Mouse (Mus musculus): Measurements from ENCODE around the gene Ttc23. TPM values are rescaled to one million over a fixed set of nuclear protein-coding genes. Genes with fewer than 3 reads are reported as not detected.

Gene Ttc23
- total RNA-seq, 1 experiment from 2014 or later, result 1.8 TPM

DNA sequence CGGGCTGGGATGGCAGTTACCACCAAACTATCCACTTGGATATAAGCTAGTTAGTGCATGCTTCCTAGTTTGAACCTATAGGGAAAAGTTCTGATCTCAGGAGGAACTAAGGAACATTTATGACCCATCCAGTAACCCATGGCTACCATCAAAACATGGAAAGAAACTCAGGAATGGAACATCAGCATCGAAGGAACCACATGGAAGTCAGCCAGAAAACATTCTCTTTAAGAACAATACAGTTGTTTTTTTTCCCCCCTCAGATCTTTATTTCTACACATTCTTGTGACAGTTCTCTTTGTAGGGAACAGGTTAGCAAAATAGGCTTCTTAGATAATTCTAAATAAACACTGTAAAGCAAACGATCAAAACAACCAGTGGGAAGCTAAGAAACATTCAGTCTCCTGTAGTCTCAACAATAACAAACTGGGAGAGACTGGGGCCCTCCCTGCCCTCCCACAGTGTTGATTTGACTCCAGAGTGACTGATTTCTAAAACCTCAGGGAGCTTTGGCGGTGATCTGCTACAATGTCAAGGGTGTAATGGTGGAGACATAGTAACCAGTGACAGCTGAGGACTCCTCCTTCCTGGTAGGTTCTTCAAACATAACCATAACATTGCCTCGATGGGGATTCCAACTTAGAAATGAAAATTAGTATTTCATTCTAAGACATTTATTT is 83.4 kb downstream of the Ttc23 start:
- no peak for ATAC-seq (replicated peaks; ENCODE audit: low read depth, poor library complexity, severe bottlenecking)

DNA sequence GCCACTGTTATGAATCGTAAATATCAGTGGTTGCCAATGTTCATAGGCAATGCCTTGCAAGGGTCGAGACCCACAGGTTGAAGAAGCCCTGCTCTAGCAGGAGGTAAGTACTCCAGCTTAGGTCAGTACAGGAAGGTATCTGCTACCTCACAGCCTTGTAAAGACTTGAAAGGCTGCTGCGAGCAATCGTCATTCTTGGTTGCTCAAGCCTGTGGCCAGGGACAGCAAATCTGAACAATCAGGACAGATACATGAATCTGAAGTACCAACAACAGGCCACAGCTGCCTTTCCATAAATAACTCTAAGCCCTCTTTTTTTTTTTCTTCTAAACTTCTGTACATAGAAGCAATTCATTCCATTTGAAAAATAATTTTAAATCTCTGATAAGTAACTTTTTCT is 85.1 kb downstream of the Ttc23 start:
- ATAC-seq (replicated peaks; ENCODE audit: low read depth, poor library complexity, severe bottlenecking), result no peak

DNA sequence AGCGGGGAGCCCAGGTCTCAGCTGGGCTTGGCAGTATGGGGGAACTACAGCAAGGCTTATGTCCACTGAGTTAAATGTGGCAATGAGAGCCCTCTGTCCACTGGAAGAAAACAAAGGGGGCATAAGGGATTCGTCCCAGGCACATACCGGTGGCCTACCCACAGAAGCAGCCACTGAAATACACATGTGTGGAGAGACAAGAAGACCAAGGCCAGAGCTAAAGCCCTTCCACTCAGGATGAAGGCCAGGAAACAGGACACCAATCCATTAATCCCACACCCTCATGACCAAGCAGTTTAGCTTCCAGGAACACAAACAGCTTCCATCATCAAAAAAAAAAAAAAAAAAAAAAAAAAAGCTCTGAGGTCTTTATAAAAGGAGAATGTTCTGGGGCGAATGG is 93.2 kb downstream of the Ttc23 start:
- no peak for ATAC-seq (replicated peaks; ENCODE audit: low read depth, poor library complexity, severe bottlenecking)

DNA sequence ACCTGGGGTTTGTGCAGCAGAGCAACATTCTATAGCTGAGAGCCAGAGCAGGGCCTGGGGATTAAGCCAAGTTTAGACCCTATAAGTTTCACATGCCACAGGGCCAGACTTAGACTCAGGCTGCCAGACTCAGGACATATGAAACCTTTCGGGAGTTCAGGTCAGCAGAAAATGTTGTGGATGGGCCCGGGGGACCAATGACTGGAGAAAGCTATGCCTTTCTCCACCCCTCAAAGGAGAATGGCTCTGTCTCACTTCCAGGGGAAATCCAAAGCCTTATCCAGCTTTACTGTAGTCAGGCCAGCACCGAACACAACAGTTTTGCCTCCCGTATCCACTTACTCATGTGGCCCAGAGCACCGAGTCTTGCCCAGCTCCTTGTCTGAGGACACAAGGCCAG is 93.6 kb downstream of the Ttc23 start:
- no peak for ATAC-seq (replicated peaks; ENCODE audit: low read depth, poor library complexity, severe bottlenecking)

DNA sequence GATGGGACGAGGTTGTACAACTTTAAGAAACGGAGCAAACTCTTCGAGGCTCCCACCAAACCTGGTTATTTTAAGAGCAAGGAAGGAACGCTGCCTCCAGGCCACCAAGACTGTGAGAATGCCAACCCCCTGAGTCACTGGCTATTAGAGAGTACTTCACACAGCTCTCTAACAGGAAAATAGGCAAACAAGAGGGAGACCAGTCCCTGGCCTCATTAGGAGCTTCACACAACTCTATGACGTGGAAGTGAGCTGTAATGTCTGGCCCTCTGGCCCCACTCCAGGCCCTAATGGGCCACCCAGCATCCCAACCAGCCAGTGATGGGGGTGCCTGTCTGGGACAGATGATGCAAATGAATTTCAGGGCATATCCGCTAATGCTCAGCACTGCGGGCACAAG is 94.5 kb downstream of the Ttc23 start:
- ATAC-seq (replicated peaks; ENCODE audit: low read depth, poor library complexity, severe bottlenecking), result no peak

DNA sequence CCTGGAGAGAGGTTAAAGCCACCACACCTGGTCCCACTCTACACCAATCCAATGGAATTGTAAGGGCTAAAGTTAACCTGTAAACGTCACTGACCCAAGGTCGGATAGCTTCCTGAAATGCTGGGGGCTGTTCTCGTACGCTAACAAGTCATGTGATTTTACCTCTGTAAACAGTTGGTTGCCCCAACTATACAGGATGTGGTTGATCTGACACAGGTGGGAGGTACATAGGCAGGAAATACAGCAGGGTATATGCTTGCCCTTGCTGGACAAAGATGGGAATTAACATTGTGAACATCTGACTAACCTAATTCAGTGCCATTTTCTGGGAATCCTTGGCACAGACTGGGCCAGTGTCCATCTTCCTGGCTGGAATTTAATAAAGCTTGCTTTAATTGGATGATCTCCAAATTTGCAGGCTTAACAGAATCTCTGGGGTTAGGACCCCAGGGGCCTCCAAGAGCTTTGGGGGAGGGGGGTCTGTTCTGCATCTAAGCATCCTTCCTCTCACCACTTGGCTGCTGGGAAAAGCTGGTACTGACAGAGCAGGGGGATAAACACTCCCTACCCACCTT is 100.6 kb downstream of the Ttc23 start:
- no peak for ATAC-seq (replicated peaks; ENCODE audit: low read depth, poor library complexity, severe bottlenecking)

DNA sequence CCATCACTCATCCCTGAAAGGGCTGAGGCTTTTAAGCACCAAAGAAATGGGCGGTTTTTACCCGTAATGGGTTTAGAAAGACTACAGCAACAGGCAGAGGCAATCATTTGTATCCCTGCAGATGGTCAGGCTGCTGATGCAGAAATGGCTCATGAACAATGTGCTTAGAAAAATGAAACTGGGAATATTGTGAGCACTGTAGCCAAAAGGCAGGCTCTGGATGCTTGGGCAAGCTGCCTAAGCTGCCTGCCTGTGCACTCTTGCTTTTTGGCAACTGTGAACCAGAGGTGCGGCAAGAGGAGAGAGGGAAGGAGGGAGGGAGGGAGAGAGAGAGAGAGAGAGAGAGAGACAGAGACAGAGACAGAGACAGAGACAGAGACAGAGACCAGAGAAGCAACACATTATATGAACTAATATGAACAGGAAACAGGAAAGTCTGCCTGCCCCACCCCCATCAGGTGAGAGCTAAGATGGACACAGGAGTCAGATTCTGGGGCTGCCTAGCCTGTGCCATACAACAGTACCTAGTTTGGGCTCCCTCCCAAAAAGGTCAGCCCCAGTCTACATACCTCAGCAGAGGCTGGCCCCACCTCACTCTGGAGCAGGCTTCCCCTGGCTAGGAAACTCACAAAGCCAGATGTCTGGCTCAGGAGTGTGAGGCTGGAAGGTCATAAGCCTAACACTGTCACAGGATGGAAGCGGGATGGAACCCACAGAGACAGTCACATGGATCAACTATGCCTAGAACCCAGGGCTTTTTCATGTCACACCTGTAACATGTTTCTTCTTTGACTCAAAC is 102.4 kb downstream of the Ttc23 start:
- no peak for ATAC-seq (replicated peaks; ENCODE audit: low read depth, poor library complexity, severe bottlenecking)

DNA sequence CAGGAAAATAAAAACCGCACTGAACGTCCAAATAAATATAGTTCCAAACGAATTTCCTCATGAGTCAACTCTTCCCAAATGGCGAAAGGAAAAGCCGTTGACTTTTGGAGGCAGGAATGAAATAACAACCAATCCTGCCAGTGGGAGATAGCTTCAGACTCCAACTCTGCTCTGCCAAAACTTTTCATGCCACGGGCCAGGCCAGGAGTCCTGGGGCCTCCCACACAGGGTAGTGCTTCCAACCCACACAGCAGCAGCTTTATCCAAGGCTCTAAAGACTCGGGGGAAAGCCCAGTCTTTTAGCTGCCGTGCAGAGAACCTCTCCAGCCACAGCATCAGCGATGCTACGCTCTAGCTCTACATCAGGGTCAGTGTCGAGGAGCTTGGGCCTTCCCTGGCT is 107.4 kb downstream of the Ttc23 start:
- ATAC-seq (replicated peaks; ENCODE audit: low read depth, poor library complexity, severe bottlenecking), result no peak

DNA sequence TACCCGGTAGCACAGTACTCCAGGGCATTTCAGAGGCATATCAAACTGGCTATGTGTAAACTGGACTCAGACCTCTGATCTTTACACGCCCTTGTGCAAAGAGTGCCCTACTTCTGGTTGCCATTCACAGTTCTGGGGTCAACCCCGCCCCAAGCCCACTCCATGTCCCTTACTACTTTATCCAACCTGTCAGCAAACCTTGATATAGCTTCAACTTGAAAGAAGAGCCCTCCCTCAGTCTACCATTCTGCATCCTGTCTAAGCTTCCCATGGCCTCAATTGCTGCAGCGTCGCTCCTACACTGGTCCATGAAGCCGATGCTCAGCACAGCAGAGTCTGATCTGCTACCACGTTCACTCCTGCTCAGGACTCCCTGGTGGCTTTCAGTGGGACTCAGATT is 108.2 kb downstream of the Ttc23 start:
- no peak for ATAC-seq (replicated peaks; ENCODE audit: low read depth, poor library complexity, severe bottlenecking)

DNA sequence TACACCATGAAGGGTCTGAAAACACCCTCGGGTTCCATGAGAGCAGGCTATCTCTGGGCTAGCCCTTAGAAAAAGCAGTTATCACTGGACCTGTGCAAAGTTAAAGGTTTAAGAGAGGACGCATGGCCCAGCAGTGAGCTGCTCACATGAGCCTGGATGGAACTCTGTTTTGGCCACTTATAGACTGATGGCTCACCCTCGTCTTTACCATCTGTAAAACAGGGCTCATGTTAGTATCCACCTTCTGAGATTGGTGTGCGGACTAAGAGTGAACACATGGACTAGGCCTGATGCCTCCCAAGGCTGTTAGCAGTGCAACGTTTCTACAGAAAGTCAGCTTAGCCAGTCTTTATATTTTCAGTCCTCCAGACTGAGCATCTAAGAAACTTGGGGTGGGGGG is 109.4 kb downstream of the Ttc23 start:
- no peak for ATAC-seq (replicated peaks; ENCODE audit: low read depth, poor library complexity, severe bottlenecking)

DNA sequence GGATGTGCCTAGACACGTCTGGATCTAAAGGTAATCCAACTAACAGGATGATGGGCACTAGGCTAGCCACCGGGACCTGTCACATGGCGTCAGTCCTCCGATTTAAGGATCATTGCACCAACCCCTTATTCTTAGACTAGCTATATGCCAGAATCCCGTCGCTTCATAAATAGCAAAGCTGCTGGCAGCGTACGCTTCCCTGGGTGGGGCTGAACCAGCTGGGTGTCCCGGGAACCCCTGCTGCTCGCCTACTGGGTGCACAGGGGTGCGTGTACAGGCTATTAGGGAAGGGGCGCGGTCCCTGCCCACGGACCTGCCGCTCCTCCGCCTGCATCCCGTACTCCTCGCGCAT is 111.3 kb downstream of the Ttc23 start:
- no peak for ATAC-seq (replicated peaks; ENCODE audit: low read depth, poor library complexity, severe bottlenecking)

DNA sequence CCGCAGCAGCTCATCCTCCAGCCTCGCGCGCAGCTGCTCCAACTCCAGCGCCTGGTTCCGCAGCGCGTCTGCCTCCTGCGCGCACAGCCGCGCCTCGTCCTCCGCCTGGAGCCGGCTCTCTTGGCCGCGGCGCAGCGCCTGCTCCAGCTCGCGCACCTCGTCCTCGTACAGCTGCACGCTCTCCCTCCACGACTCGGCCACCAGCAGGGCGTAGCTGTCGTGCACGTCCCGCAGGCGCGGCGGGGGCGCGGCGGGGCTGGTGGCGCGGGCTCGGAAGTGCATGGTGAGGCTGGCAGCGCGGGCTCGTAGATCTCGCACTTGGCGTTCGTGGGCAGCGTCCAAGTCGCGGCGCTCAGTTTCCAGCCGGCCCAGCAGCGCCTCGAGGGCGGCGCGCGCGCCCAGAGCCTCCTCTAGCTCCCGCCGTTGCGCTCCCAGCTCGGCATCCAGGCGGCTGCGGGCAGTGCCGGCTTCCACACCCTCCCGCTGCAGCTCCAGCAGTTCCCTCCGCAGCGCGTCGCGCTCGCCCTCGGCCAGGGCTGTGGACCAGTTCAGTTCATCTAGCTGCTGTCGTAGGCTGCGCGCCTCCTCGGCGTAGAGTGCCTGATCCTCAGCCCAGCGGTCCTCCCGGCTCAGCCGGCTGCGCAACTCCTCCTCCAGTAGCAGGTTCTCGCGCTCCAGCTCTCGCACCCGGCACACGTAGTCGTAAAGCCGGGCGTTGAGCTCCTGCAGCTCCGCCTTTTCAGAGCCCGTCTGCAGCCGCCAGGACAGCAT is 111.8 kb downstream of the Ttc23 start:
- ATAC-seq (replicated peaks; ENCODE audit: low read depth, poor library complexity, severe bottlenecking), result peak; percentile 54

DNA sequence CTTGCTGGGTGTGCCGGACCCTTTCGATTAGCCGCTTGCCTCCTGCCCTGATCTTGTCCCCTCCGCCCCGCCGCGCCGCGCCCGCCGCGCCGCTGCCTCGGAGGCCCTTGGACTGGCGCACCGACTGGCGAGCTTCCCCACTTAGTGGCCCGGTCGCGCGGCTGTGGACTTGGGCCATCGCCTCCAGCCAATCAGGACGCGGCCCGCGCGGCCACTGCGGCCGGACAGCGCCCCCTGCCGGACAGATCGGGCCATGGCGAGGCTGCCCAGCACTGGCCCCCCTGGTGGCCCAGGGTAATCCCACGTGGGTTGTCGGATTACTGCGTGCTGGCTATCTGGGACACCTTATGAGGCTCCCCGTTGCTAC is 112.4 kb downstream of the Ttc23 start, which contains the start of gene Synm:
TSS of gene Synm (minus strand) at position 114 of the 367 bp plus-strand sequence.
- ATAC-seq (replicated peaks; ENCODE audit: low read depth, poor library complexity, severe bottlenecking), result peak; percentile 81

DNA sequence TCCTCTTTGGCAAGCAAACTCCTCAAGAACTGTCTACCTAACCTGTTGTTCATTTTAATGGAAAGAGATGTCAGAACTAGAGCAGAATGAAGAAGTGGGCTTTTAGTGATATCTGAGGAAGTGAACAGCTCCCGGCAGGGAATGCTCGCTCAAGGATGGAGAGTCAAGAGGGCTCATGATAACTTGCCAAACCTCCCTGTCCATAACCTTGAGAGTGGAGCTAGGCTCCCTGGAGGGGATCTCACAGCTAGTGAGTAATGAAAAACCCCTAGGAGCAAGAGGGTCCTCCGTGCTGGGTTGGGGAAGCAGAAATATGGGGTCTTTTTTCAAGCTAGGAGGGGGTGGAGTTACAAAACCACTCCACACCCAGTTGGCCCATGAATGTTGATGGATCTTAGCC is 116.4 kb downstream of the Ttc23 start:
- ATAC-seq (replicated peaks; ENCODE audit: low read depth, poor library complexity, severe bottlenecking), result no peak

DNA sequence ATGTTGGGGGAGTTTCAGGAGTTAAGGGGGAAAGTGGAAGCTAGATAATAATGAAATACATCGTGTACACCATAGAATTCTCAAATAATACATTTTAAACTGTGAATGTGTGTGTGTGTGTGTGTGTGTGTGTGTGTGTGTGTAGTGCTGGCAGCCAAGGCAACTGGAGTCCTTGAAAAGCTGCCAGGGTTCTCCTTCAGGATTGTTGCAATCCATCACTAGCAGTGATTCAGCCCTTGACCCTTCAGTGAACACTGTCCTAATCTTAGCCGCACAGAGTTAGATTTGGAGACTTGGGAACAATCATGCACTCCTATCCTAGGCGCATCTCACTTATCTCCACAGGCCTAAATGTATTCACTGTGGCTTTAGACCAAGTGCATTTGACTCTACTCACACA is 120.9 kb downstream of the Ttc23 start:
- ATAC-seq (replicated peaks; ENCODE audit: low read depth, poor library complexity, severe bottlenecking), result no peak

DNA sequence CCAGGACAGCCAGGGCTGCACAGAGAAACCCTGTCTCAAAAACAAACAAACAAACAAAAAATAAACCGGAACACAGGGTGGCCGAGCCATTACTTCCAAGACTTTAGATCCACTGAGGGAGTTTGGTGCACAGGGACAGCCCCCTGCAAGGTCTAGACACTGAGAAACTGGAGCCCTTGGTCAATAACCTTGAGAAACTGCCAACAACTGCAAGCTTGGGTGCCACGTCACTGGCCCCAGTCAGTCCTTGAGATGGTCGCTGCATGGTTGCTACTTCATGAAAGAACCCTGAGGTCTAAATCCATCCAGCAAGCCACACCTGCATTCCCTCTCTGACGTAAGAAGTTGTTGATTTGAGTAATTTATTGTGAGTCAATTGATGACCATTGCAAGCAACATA is 122.3 kb downstream of the Ttc23 start:
- ATAC-seq (replicated peaks; ENCODE audit: low read depth, poor library complexity, severe bottlenecking), result no peak

DNA sequence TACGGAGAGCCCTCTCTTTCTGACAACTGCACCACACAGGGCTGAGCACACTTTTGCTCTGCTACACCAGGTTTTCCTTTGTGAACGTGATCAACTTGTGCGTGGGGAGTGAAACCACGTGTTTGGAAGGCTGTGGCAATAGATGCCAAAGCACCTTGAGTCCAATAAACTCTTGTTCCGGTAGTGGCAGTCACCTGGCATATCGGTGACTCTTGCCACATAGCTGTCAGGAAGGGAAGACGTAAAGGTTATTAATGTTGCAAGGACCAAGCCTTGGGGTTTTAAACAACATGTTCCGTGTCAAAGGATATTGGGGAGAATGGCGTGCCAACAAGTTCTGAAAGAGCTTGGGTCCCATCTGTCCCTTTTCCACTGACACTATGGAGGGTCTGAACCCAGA is 125.0 kb downstream of the Ttc23 start:
- no peak for ATAC-seq (replicated peaks; ENCODE audit: low read depth, poor library complexity, severe bottlenecking)

DNA sequence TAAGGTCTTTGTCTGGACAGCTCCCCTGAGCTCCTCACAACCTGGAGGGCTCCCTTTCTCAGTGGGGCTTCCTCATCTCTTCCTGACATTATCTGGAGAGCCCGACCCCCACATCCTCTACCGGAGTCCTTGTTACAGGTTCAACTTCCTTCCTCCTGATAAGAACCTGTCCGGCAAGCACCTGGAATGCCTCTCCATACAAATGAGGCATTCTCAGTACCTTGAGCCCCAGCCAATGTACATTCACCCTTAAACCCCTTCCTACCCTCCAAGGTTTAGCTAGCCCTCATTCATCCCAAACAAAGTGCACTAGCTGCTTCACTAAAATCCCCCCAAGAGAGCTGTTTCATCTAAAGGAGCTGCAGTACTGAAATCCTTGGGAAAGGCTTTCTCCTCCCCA is 128.4 kb downstream of the Ttc23 start:
- ATAC-seq (replicated peaks; ENCODE audit: low read depth, poor library complexity, severe bottlenecking), result no peak

DNA sequence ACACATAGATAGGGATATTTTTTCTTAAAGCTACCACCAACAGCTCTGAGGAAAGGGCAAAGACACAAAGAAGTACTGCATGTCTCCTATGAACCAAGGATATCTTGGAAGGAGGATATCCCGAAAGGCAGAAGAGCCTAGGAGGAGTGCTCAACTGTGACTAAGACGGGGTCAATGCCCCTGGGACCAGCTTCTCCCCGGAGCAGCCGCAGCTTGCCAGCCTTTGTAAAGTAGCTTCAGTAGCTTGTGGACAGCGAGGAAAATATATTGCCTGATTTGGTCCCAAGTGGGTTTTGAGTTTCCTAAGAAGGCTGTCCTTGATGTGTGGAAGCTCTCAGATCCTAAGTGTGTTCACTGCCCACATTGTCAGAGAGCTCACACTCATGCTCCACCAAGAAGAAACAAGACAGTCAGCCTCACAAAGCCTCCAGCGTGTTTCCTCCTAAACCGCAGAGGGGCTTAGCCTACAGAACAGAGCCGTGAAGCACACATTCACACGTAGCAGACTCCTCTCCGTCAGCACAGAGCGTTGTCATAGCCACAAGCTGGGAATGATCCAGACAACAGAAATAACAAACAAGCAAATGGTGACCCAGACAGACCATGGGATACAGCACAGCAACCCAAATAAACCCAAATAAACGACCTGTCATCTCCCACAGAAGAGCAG is 129.6 kb downstream of the Ttc23 start:
- no peak for ATAC-seq (replicated peaks; ENCODE audit: low read depth, poor library complexity, severe bottlenecking)

DNA sequence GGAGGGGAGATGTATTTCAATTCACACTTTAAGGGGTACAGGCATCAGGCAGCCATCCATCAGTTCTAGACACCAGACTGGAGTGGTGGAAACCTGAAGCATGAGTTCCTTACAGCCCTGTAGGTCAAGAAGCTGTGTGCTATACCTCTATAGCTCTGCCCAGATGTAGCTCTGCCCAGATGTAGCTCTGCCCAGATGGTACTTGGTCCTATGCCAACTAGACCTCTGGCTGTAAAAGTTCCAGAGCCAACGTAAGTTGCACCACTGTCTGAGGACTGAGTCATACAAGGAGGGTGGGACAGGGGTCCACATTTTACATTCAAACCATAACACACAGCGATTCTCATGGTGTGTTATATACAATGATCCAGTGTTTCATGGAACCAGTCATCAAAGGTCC is 140.7 kb downstream of the Ttc23 start:
- ATAC-seq (replicated peaks; ENCODE audit: low read depth, poor library complexity, severe bottlenecking), result no peak

Data from common myeloid progenitor, adult 5-6 weeks (primary cell).